Mouse (Mus musculus) megakaryocyte progenitor cell, adult 5-6 weeks (primary cell): Measurements from ENCODE around the gene Tsc22d3. TPM values are rescaled to one million over a fixed set of nuclear protein-coding genes. Genes with fewer than 3 reads are reported as not detected.
A peak's percentile ranks its signal among the peaks of the same experiment; 100 is the strongest.
"Not testable (repeated sequence)": the region's sequence is repeated elsewhere in the genome, so short reads cannot be mapped to it uniquely, and the experiment has no call there.

ENCODE experiments used
- ATAC-seq: replicated peaks from 2 replicates; pipeline ENCODE4 v1.8.0; 2016; ENCODE audit warnings: mild to moderate bottlenecking, moderate TSS enrichment, inconsistent platforms; ENCODE audit not compliant: poor library complexity
- total RNA-seq, 2 experiments: library from RNA; stranded (forward) in 1 of 2; stranded (reverse) in 1 of 2; fragments of 157-497, 149-512 nt in 1 of 2; fragments of 200-1000 nt in 1 of 2; gene quantifications; 2 replicates each; pipeline versions ENCODE4 v1.2.3 to v1.2.4; 2015 to 2017

Gene Tsc22d3
- total RNA-seq, 2 experiments from 2014 or later: 24.6 to 29.8 TPM

DNA sequence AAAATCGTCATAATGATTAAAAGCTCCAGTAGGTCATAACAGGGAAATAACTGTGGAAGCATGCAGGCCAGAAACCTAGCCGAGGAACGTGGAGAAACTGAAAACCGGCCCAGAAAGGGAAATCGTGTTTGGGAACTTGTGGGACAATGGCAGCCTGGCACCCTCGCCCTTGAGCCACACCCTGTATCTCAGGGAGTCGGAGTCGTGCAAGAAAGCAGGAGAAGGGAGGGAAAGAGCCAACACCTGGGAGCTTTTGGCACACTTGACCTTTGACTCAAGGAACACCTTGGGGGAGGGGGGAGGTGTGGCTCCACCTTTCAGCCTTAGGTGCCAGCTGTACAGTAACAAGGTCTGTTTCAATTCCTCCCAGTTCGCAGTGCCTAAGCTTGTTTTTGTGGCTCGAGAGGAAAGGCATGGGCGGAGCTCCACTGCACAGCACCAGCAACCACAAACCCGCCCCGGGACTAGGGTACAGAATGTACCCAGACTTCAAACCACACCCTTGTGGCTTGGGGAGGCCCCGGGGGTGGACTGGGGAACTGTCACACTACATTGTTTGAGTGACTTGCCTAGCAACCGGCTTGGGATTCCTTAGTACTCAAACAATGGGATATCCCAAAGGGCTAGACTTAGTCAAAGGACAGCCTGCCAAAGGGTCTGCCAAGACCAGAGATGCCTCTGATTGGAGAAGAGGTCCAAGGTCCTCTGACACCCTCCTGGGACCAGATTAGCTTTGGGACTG, 94.8 kb downstream of the Tsc22d3 start:
- ATAC-seq: peak; percentile 72

DNA sequence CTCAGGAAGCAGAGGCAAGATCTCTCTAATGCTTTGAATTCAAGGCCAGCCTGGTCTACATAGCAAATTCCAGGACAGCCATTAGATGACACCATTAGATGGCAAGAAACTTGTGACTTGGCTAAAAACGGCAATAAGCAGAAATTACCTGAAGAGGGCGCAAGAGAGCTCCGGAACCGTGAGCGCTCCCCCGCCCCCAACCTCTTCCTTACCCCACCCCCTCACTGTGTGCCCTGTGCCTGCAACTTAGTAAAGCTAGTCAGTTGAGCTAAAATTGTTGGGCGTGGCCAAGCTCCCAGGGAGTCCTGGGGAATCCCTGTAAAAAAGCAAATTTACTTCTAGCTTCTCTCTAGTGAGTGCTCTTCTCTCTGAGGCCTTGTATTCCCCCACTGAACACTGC, 96.6 kb downstream of the Tsc22d3 start:
- peak; percentile 58 for ATAC-seq

DNA sequence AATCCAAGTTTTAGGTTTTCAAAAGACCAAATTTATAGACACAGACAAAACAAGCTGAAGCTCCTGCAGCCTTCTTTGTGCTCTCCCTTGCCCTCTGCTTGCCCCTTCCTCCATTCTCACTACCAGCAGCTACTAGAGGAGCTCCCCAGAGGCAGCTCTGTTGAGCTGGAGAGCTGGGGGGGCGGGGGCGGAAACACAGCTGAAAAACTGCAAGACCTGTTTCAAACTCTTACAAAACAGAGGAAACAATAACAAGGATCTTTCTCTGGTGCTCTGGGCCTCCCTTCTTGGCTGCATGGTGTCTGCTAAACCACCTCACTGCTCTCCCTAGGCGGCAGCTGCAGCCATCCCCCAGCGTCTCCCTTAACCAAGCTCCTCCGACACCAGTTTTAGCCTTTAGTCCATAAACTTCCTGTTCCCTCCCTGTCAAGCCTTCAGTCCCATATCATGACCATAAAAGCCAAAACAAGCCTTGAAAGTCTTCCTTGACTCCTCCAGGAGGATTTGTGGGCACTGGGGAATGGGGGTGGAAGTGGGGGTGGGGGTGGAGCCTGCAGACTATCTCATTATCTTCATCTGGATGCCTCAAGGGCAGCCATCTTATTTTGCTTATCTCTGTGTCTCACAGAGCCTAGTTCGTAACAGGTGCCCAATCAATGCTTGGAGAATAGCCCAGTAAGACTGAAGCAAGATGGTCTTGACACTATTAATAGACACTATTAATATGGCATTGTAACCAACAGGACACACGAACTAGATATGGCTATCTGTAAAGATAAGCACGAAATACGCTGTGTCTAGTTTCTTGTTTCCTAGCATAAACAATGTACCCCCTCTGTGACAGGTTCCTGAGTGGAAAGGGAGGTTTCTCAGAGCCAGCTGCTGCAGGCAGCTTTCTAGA, 98.8 kb downstream of the Tsc22d3 start:
- ATAC-seq: peak; percentile 17; the same call in 1 of the 2 replicates

DNA sequence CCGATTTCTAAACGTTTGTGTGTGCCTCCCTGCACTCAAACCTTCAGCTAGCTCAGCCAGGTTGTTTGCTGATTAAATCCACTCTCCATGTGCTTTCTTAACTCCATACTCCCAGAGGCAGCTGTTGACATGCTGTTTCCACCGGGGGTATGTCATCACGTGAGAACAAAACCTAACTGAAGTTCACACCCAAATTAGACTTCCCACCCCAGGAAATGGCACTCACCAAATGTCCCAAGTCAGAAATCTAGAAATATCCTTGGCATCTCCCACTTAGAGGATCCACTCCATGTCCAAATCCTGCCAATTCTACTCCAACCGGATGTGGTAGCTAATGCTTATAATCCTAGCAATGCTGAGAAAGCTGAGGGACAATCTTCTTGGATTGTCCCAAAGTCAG, 100.2 kb downstream of the Tsc22d3 start:
- ATAC-seq: no peak

DNA sequence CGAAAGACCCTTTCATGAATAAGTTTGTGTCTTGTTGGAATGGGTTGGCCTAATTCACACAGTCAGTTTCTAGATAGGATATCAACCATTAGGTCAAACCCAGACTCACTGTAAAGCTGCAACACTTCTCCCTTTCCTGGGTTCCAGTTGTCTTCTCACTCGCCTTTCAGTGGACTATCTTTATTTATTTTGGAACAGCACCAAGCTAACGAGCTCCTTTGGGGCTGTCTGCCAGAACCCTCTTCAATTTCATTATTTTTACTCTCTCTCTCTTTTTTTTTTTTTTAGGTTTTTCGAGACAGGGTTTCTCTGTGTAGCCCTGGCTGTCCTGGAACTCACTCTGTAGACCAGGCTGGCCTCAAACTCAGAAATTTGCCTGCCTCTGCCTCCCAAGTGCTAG, 102.0 kb downstream of the Tsc22d3 start:
- ATAC-seq: not testable (repeated sequence)

DNA sequence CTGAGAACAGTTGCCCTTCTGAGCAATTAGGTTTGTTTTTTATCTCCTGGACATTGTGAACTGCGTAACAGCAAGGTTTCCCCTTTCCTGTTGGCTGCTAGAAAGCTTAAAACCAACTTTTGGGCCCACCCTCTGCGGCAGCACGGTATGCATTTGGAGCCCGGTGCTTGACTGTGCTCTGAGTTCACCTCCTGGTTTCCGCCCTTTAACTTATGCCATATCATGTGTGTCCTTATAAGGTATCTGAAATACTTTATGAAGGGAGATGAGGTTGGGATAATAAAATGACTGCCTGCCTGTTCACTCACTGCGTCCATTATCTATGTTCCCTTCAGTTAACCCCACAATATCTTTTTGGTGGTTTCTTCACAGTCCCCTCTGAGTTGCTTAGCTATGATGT, 106.3 kb downstream of the Tsc22d3 start:
- no peak for ATAC-seq

DNA sequence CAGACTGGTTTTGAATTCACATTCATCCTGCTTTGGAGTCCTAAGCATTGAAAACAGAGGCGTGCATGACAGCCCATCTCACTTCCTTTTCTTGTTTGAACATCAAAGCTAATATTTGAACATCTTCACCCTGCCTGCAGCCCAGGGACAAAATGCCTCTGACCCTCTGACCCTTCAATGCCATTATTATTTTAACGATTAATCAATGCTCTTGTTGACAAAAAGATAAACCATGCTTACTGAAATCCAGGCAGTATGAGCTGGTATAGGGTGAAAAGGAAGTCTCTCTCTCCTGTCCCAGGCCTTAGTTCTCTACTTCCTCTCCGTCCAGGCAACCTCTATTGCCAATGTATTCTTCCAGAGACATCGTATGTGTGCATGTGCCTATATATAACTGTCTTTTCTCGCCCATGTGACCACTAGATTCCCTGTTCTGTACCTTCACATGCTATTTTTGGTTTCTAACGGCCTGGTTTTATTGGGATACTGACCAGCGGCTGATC, 106.9 kb downstream of the Tsc22d3 start:
- no peak for ATAC-seq

DNA sequence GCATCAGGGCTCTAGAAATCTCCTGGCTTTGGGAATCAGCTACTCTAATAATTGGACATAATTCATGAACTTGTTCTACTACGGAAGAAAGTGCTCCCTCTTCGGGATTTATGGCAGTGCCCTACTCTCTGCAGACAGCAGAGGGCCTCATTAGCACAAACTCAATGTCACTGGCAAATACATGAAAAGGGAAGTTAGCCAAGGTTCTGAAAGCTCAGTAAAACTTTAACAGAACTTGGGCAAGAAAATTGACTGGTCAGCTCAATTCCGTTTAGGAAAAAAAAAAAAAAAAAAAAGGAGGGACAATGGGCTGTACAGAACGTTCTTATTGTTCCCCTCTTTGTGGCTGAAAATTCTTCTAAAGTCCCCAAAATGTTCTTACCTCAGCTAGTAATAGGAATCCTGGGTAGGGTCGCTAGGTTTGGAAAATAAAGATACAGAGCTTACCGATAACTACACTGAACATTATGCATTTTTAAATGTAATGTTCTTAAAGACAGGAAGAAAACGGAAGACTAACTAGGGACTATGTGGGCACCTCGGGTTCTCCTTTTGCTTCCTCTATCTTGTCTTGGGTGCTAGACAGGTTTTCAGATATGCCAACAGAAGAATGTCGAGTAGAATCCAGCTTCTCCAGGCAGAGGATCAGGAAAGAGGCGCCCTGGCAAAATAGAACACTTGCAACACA, 108.4 kb downstream of the Tsc22d3 start:
- ATAC-seq: peak; percentile 85

DNA sequence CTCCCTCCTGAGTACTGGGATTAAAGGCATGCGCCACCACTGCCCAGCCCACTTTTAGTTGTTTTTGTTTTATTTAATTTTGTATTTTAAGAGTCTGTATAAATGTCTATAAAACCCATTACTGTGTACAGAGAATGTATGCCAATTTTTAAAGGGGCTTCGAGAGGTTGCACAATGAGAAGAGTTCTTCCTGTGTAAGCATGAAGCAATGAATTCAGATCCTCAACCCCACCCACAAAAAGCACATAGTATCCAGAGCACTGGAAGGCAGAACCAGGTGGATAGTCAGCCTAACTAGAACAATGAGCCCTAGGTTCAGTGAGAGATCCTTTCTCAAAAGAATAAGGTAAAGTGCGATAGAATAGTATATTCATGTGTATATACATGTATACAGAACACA, 110.3 kb downstream of the Tsc22d3 start:
- no peak for ATAC-seq

Other genes starting within 250 kb of the Tsc22d3 start
- gene Prps1, start 144.0 kb downstream of the Tsc22d3 start, total RNA-seq (2015): 95.7 and 101 TPM in 2 replicates
- 76.2 and 93.0 TPM in 2 replicates for gene Prps1, start 144.0 kb downstream of the Tsc22d3 start, total RNA-seq (2017)
- gene Mid2, start 63.9 kb upstream of the Tsc22d3 start, total RNA-seq (2015): 0.15 and 0.30 TPM in 2 replicates
- gene Mid2, start 63.9 kb upstream of the Tsc22d3 start, total RNA-seq (2017): 0.62 TPM in 1 of 2 replicates, not detected in the other
- gene Tex13b, start 212.8 kb upstream of the Tsc22d3 start, total RNA-seq (2015): not detected in 2 replicates
- not detected in 2 replicates for gene Tex13b, start 212.8 kb upstream of the Tsc22d3 start, total RNA-seq (2017)